Mouse (Mus musculus): ENCODE measurements around the gene Npas3.

GRCm38 (mm10) chr12:53297946-53298840 is 49.7 kb downstream of the Npas3 start:
- TF ChIP-seq GATA1 (IDR thresholded peaks at IDR 0.05; ENCODE audit: low read length) (no peak), TAL1 (IDR thresholded peaks at IDR 0.05; ENCODE audit: low read length) (no peak)
